In the genomic region with DNA sequence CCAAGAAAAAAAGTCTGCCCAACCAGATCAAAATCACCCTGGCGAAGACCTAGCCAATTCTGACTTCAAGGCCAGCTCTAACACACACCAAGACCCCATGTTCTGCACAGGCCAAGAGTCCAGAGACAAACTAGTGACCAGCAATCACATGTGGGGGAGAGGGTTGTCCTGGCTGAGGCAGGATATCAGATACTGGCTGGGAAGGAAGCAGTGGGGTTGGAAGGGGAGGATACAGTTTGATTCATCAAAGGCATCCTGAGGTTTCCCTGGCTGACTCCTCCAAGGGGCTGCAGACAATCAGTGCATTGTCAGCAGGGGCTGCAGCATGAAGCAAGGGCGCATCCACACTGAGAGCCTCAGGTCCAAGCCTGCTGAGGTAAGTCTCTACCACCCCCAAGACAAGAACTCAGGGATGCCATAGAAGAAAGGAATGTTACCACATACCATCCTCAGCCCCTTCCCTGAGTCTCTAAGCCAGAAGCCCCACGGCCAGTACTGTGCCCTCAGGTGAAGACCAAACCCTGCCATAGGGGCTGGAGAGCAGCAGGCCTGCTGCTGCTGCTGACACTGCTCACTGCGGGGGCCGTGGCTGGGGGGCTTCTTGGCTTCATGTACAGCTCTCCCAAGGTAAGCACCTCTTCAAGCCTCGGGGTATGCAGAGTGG, we compare ENCODE assay signal across 10 mouse cellular contexts. TPM values are rescaled to one million over a fixed set of nuclear protein-coding genes. Genes with fewer than 3 reads are reported as not detected.
A peak's percentile ranks its signal among the peaks of the same experiment; 100 is the strongest.
DNase-seq lines count a peak whose midpoint lies in the region; ATAC-seq and TF ChIP-seq lines count a peak whose summit lies in the region.
"Had no signal": no experiment of that assay in that cellular context is flagged by ENCODE, and none has a peak within 500 bp of the region (broad histone marks: within the 10 kb centered on the region; RNA-seq: fewer than 3 reads in every experiment).

Gene Bricd5 (plus strand): TSS at position 273 of the 664 bp plus-strand sequence.

- H3K36me3 ChIP-seq in kidney, adult 2 months (ENCODE audit: control insufficient read depth, insufficient read depth, low read length), result no peaks in the 10 kb centered on the region; the same call in 1 of the 2 replicates
- H3K36me3 ChIP-seq in embryonic facial prominence, embryonic 13.5 days, result peaks cover 40% of the 10 kb centered on the region
- peaks cover 22% of the 10 kb centered on the region for H3K36me3 ChIP-seq in intestine, embryonic 15.5 days
- H3K36me3 ChIP-seq in neural tube, embryonic 12.5 days, result peaks cover 38% of the 10 kb centered on the region

- no peak for ATAC-seq in embryonic facial prominence, embryonic 13.5 days (ENCODE audit: insufficient number of reproducible peaks, insufficient read depth, low FRiP score, low TSS enrichment, low read depth)
- ATAC-seq in intestine, embryonic 15.5 days, result no peak
- no peak for ATAC-seq in neural tube, embryonic 12.5 days (ENCODE audit: low FRiP score, low read depth)
- no peak for ATAC-seq in monocyte, adult 5-6 weeks (replicated peaks; ENCODE audit: insufficient number of reproducible peaks, low FRiP score, low TSS enrichment, poor library complexity, severe bottlenecking)

- no peak for TF ChIP-seq POLR2A in kidney, adult 2 months (IDR thresholded peaks at IDR 0.05; ENCODE audit: low read depth, low read length)

- TF ChIP-seq CTCF in kidney, adult 2 months (conservative IDR thresholded peaks at IDR 0.05; ENCODE audit: insufficient read depth, insufficient read length, low read depth, low read length), result no peak

- WGBS in kidney, adult 2 months, result 76% methylated on average over 6 of the region's 6 CpGs
- WGBS in embryonic facial prominence, embryonic 13.5 days, result 57% methylated on average over 6 of the region's 6 CpGs
- WGBS in intestine, embryonic 15.5 days, result 82% methylated on average over 6 of the region's 6 CpGs
- 73% methylated on average over 6 of the region's 6 CpGs for WGBS in neural tube, embryonic 12.5 days

- peak within 1 kb of the TSS; percentile 51 for H3K27ac ChIP-seq in kidney, adult 2 months (ENCODE audit: insufficient read depth, low read depth, low read length)
- peak within 1 kb of the TSS; percentile 51; the same call in 1 of the 2 replicates for H3K27ac ChIP-seq in embryonic facial prominence, embryonic 13.5 days
- peak within 1 kb of the TSS; percentile 78 for H3K27ac ChIP-seq in intestine, embryonic 15.5 days
- no peak within 1 kb of the TSS for H3K27ac ChIP-seq in neural tube, embryonic 12.5 days

- peaks cover 21% of the 10 kb centered on the region for H3K4me1 ChIP-seq in kidney, adult 2 months (ENCODE audit: control insufficient read depth, insufficient read depth, low read length)
- peaks cover 53% of the 10 kb centered on the region for H3K4me1 ChIP-seq in embryonic facial prominence, embryonic 13.5 days
- H3K4me1 ChIP-seq in intestine, embryonic 15.5 days (replicated peaks), result peaks cover 44% of the 10 kb centered on the region
- H3K4me1 ChIP-seq in neural tube, embryonic 12.5 days, result peaks cover 45% of the 10 kb centered on the region

- no peaks in the 10 kb centered on the region for H3K27me3 ChIP-seq in kidney, adult 2 months (replicated peaks; ENCODE audit: control insufficient read depth, insufficient read depth, low read length)
- no peaks in the 10 kb centered on the region for H3K27me3 ChIP-seq in embryonic facial prominence, embryonic 13.5 days
- H3K27me3 ChIP-seq in intestine, embryonic 15.5 days (replicated peaks), result no peaks in the 10 kb centered on the region
- no peaks in the 10 kb centered on the region for H3K27me3 ChIP-seq in neural tube, embryonic 12.5 days (replicated peaks)

- H3K9ac ChIP-seq in embryonic facial prominence, embryonic 13.5 days, result 0 out of 2 replicates have a peak within 1 kb of the TSS, but pooled peaks have one; percentile 91
- peak within 1 kb of the TSS; percentile 12; the same call in 1 of the 2 replicates for H3K9ac ChIP-seq in intestine, embryonic 15.5 days
- H3K9ac ChIP-seq in neural tube, embryonic 12.5 days, result no peak within 1 kb of the TSS

- no peak within 1 kb of the TSS for H3K4me3 ChIP-seq in kidney, adult 2 months (ENCODE audit: insufficient read depth, low read depth, low read length)
- peak within 1 kb of the TSS; percentile 9; the same call in 1 of the 2 replicates for H3K4me3 ChIP-seq in embryonic facial prominence, embryonic 13.5 days
- H3K4me3 ChIP-seq in intestine, embryonic 15.5 days (replicated peaks), result 0 out of 2 replicates have a peak within 1 kb of the TSS, but pooled peaks have one; percentile 84
- H3K4me3 ChIP-seq in neural tube, embryonic 12.5 days, result no peak within 1 kb of the TSS

- H3K9me3 ChIP-seq in embryonic facial prominence, embryonic 13.5 days, result no peaks in the 10 kb centered on the region
- no peaks in the 10 kb centered on the region for H3K9me3 ChIP-seq in intestine, embryonic 15.5 days
- no peaks in the 10 kb centered on the region for H3K9me3 ChIP-seq in neural tube, embryonic 12.5 days

- intact Hi-C loops in left cerebral cortex, postnatal 25 days (cut with DNase I), result no loop called here

- H3K4me2 ChIP-seq in embryonic facial prominence, embryonic 13.5 days, result peak within 1 kb of the TSS; percentile 99
- peak within 1 kb of the TSS; percentile 96 for H3K4me2 ChIP-seq in intestine, embryonic 15.5 days (replicated peaks)
- H3K4me2 ChIP-seq in neural tube, embryonic 12.5 days (replicated peaks), result peak within 1 kb of the TSS; percentile 100

- DNase-seq in kidney, adult 2 months, result no peak
- no peak for DNase-seq in kidney, postnatal 14 days
- DNase-seq in left cerebral cortex, postnatal 25 days (ENCODE audit: low spot score in 2 of 2), result no peak
- no peak for DNase-seq in embryo, embryonic 11 days
- DNase-seq: left cerebral cortex, postnatal 4 days; retina, postnatal 1 day had no signal

RNA-seq across cellular contexts. Expression of gene Bricd5, which starts in this region (rescaled TPM):
- 0.56 and 0.96 TPM in 2 replicates for polyA plus RNA-seq in kidney, adult 2 months (2012; rRNA removed)
- not detected in 2 replicates for polyA plus RNA-seq in embryonic facial prominence, embryonic 13.5 days (2015; fragmentation: Nextera tagmentation; extraction: Ambion mirVana)
- 0.40 and 0.68 TPM in 2 replicates for polyA plus RNA-seq in intestine, embryonic 15.5 days (2015; fragmentation: Nextera tagmentation; extraction: Ambion mirVana)
- polyA plus RNA-seq in neural tube, embryonic 12.5 days (2016; fragmentation: Nextera tagmentation; extraction: Ambion mirVana), result 0.28 TPM in 2 replicates
- 1.3 TPM in 1 of 3 replicates, not detected in the others for total RNA-seq in monocyte, adult 5-6 weeks (2017)
- 1 to 10 TPM; 1.4 to 1.6 TPM for total RNA-seq in left cerebral cortex, postnatal 25 days (2021)

Comparison
In these comparisons a context has a peak if more than half of its experiments do, and no peak if none do; other contexts are left out.
1. H3K4me3 ChIP-seq: peak in embryonic facial prominence, embryonic 13.5 days (single experiment) and intestine, embryonic 15.5 days (single experiment); none in kidney, adult 2 months (single experiment) and neural tube, embryonic 12.5 days (single experiment).
2. Peak in every context shown above with its lines, with median percentiles within 50 percentile points of each other: H3K4me2 ChIP-seq.